Mouse (Mus musculus) bone marrow, adult 2 months (tissue): ENCODE data around the gene Elovl5.

ENCODE experiments used
- CTCF ChIP-seq: fragments of 200-500 bp; IDR thresholded peaks from 2 replicates; pipeline ENCODE4 v1.5.1; 2011; ENCODE audit warnings: low read length, control low read depth; ENCODE audit not compliant: control insufficient read depth, insufficient read depth
- POLR2A ChIP-seq: fragments of 200-500 bp; IDR thresholded peaks from 2 replicates; pipeline ENCODE4 v1.6.1; 2011; ENCODE audit warnings: low read depth, mild to moderate bottlenecking, control low read depth, low read length, borderline replicate concordance; ENCODE audit not compliant: control insufficient read depth

- TF ChIP-seq CTCF, result no peak
- no peak for TF ChIP-seq POLR2A
Measured at GRCm38 (mm10) chr9:77948214-77948613, 31.1 kb downstream of the Elovl5 start.
